Mouse (Mus musculus): Measurements from ENCODE around the gene Adamtsl5. TPM values are rescaled to one million over a fixed set of nuclear protein-coding genes. Genes with fewer than 3 reads are reported as not detected.

The Adamtsl5 gene
- not detected for polyA plus RNA-seq (2017; shearing (Covaris generic))

GRCm38 (mm10) chr10:80348244-80348781 is at the start of gene Adamtsl5:
Adamtsl5 (minus strand) TSS chr10:80348412.
- ATAC-seq = peak; percentile 67

- no peak for ATAC-seq
These were observed 49.4 kb upstream of the Adamtsl5 start for GRCm38 (mm10) chr10:80397524-80398173.

GRCm38 (mm10) chr10:80396822-80397523 is 48.8 kb upstream of the Adamtsl5 start:
- no peak for ATAC-seq

GRCm38 (mm10) chr10:80395025-80395627 is 46.9 kb upstream of the Adamtsl5 start:
- no peak for ATAC-seq

- no peak for ATAC-seq
These were observed 44.5 kb upstream of the Adamtsl5 start for GRCm38 (mm10) chr10:80392687-80393086.

- ATAC-seq = no peak
These were observed 42.5 kb upstream of the Adamtsl5 start for GRCm38 (mm10) chr10:80390697-80391096.

- no peak for ATAC-seq
These were observed 41.0 kb upstream of the Adamtsl5 start for GRCm38 (mm10) chr10:80389185-80389708.

GRCm38 (mm10) chr10:80388731-80389130 is 40.5 kb upstream of the Adamtsl5 start:
- ATAC-seq = no peak

GRCm38 (mm10) chr10:80387522-80387959 is 39.3 kb upstream of the Adamtsl5 start, which contains the start of gene Mex3d:
Mex3d (minus strand) TSS chr10:80387659.
- ATAC-seq = peak; percentile 71

- ATAC-seq = no peak
These were observed 38.7 kb upstream of the Adamtsl5 start for GRCm38 (mm10) chr10:80386735-80387471.

- ATAC-seq = no peak
These were observed 37.9 kb upstream of the Adamtsl5 start for GRCm38 (mm10) chr10:80385811-80386734.

GRCm38 (mm10) chr10:80385310-80385709 is 37.1 kb upstream of the Adamtsl5 start:
- no peak for ATAC-seq

- ATAC-seq = no peak
These were observed 36.5 kb upstream of the Adamtsl5 start for GRCm38 (mm10) chr10:80384709-80385108.

GRCm38 (mm10) chr10:80384115-80384639 is 36.0 kb upstream of the Adamtsl5 start:
- no peak for ATAC-seq

GRCm38 (mm10) chr10:80383431-80383830 is 35.2 kb upstream of the Adamtsl5 start:
- ATAC-seq = no peak

GRCm38 (mm10) chr10:80382641-80383365 is 34.6 kb upstream of the Adamtsl5 start:
- no peak for ATAC-seq

- no peak for ATAC-seq
These were observed 29.5 kb upstream of the Adamtsl5 start for GRCm38 (mm10) chr10:80377716-80378115.

- ATAC-seq = peak; percentile 93
These were observed 27.9 kb upstream of the Adamtsl5 start for GRCm38 (mm10) chr10:80376160-80376559.

GRCm38 (mm10) chr10:80374063-80374462 is 25.9 kb upstream of the Adamtsl5 start:
- no peak for ATAC-seq

- no peak for ATAC-seq
These were observed 24.5 kb upstream of the Adamtsl5 start for GRCm38 (mm10) chr10:80372706-80373105.

Measured in CD4-positive, CD25-positive, alpha-beta regulatory T cell, adult 4 months (primary cell).